Mouse (Mus musculus) large intestine, adult 2 months (tissue): ENCODE results near the gene Scgb2b27. TPM values are rescaled to one million over a fixed set of nuclear protein-coding genes. Genes with fewer than 3 reads are reported as not detected.
"Not testable (repeated sequence)": the region's sequence is repeated elsewhere in the genome, so short reads cannot be mapped to it uniquely, and the experiment has no call there.

Experiments
- DNase-seq: peaks from one replicate; pipeline ENCODE4 v3.0.0-alpha.2; 2012; ENCODE audit warnings: low read depth, low spot score
- WGBS: fragments of 180-500 bp; shearing (Covaris S2); methylation state at CpG from one replicate; pipeline ENCODE4 v1.1.7; 2018; 5-methylcytosine and 5-hydroxymethylcytosine counted together
- polyA plus RNA-seq: library from polyadenylated mRNA; depleted of rRNA; stranded (reverse); fragments of >200 nt; gene quantifications from 2 replicates; pipeline ENCODE4 v1.2.3, GENCODE M21; 2012; rRNA removed

Gene Scgb2b27
- polyA plus RNA-seq = not detected in 2 replicates

DNA sequence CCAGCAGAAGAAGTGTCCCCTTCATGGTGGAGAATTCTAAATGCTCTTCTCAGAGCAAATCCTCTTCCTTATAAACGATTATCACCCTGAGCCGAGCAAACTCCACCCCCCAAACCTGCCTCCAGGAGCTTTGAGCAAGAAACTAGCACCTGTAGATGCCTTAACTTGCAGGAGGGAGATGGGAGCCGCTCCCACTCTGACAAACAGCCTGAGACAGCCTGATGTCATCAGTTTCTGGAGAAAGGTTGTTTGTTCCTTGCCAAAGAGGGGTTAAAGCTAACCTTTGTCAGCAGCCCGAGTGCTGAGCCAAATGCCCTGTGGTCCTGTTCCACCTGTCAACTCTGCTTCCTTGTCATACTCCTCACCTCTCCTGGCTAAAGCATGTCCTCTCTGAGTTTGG, at the start of gene Scgb2b27:
Scgb2b27 (minus strand) TSS at position 101 of the 400 bp plus-strand sequence.
- no peak for DNase-seq
- 53% methylated on average over 4 of the region's 4 CpGs for WGBS

- DNase-seq = not testable (repeated sequence)
- 93% methylated on average over 11 of the region's 11 CpGs for WGBS
These were observed 22.5 kb upstream of the Scgb2b27 start for GRCm38 (mm10) chr7:34036076-34036815.

DNA sequence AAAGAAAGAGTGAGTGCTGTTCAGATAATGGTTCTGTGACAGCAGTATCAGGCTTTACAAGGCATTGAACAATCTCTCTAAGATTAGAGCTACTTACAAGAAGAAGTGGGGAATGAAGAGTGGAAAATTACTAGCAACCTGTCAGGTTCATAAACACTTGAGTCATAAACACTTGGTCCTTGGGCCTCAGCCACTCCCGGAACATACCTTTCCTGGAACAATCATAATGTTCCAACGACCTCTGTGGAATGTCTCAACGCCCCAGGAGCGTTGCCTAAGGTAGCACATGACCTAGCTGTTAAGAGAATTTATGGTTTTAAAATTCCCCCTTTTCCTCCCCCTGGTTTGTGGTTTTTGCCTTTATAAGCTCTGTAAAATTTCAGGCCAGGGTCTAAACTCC, 20.8 kb upstream of the Scgb2b27 start:
- 9% methylated on average over 4 of the region's 4 CpGs for WGBS
- DNase-seq = not testable (repeated sequence)

DNA sequence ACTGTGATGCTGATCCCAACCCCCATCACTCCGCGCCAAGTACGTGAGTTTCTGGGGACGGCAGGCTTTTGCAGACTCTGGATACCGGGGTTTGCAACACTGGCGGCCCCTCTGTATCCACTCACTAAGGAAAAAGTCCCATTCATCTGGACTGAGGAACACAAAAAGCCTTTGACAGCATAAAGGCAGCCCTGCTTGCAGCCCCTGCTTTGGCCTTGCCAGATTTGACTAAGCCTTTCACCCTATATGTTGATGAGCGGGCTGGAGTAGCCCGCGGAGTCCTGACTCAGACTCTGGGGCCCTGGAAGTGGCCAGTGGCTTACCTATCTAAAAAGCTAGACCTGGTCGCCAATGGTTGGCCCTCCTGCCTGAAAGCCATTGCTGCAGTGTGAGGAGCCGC, 16.3 kb upstream of the Scgb2b27 start:
- DNase-seq = no peak
- 94% methylated on average over 11 of the region's 11 CpGs for WGBS

DNA sequence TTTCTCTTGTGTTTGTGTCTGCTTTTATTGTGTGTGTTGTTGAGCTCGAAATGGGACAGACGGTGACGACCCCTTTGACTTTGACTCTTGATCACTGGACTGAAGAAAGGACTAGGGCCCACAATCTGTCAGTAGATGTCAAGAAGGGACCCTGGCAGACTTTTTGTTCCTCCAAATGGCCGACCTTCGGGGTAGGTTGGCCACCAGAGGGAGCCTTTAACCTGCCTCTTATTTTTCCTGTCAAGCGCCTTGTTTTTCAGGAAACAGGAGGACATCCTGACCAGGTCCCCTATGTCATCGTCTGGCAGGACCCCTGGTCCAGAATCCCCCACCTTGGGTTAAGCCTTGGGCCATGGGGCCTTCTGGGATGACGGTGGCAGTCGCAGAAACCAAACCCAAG, 13.5 kb upstream of the Scgb2b27 start:
- WGBS = 86% methylated on average over 9 of the region's 9 CpGs
- not testable (repeated sequence) for DNase-seq

GRCm38 (mm10) chr7:34025641-34026040, 11.9 kb upstream of the Scgb2b27 start:
- no peak for DNase-seq
- 82% methylated on average over 4 of the region's 4 CpGs for WGBS

GRCm38 (mm10) chr7:34021183-34021582, 7.4 kb upstream of the Scgb2b27 start, which contains the start of gene Scgb1b27:
Gene Scgb1b27, plus strand, starts transcription at chr7:34021483.
- DNase-seq = not testable (repeated sequence)
- 87% methylated on average over 1 of the region's 1 CpGs for WGBS

GRCm38 (mm10) chr7:33982281-33982680, 31.5 kb downstream of the Scgb2b27 start:
- DNase-seq = not testable (repeated sequence)
- 20% methylated on average over 8 of the region's 9 CpGs for WGBS

Other genes with a start within 250 kb of the Scgb2b27 start
- not detected in 2 replicates for gene Scgb2b26, start 68.9 kb downstream of the Scgb2b27 start, polyA plus RNA-seq
- not detected in 2 replicates for gene Scgb1b27, start 7.5 kb upstream of the Scgb2b27 start, polyA plus RNA-seq
- not detected in 2 replicates for gene Scgb1b30, start 81.5 kb upstream of the Scgb2b27 start, polyA plus RNA-seq
- gene Wtip, start 119.3 kb upstream of the Scgb2b27 start, polyA plus RNA-seq = 14.5 and 18.1 TPM in 2 replicates
- gene Uba2, start 155.7 kb upstream of the Scgb2b27 start, polyA plus RNA-seq = 29.6 and 38.2 TPM in 2 replicates
- gene Pdcd2l, start 182.7 kb upstream of the Scgb2b27 start, polyA plus RNA-seq = 17.8 and 20.1 TPM in 2 replicates
- 315 and 366 TPM in 2 replicates for gene Gpi1, start 216.4 kb upstream of the Scgb2b27 start, polyA plus RNA-seq
- gene Gm6096, start 237.1 kb upstream of the Scgb2b27 start, polyA plus RNA-seq = not detected in 2 replicates